Mouse (Mus musculus): ENCODE data around the gene Igfn1. TPM values are rescaled to one million over a fixed set of nuclear protein-coding genes. Genes with fewer than 3 reads are reported as not detected.

The Igfn1 gene
- polyA plus RNA-seq, 1 experiment from 2014 or later = not detected

DNA sequence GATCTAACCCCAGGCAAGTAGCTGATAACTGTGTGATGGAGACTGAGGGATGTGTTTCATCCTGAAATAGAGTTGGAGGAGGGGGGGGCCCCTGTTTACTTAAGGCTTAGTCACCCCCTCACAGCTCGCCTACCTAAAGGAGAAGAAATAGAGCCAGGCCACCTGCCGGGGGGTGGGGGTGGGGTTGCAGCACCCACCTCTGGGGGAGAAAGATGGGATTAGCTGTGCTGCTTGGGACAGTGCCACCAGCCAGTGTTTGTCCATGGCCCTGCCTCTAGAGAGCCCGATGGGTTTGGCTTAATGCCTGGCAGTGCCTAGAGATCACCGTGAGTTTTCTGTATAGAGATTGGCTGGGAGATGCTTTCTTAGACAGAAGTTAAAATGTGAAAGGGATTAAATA, 34.7 kb upstream of the Igfn1 start:
- H3K27me3 ChIP-seq (replicated peaks; ENCODE audit: control insufficient read depth, insufficient read depth, low read length) = no peaks in the 10 kb centered on the region
- H3K27ac ChIP-seq (ENCODE audit: low read depth, low read length) = no peak overlapping the region
- H3K4me1 ChIP-seq (ENCODE audit: control insufficient read depth, insufficient read depth, low read length) = peaks cover 6% of the 10 kb centered on the region; the same call in 1 of the 2 replicates
- WGBS = 19% methylated on average over 4 of the region's 4 CpGs
- no peak overlapping the region for H3K4me3 ChIP-seq (ENCODE audit: low read depth, low read length)
- H3K9me3 ChIP-seq (replicated peaks; ENCODE audit: control insufficient read depth, low read length) = no peaks in the 10 kb centered on the region
- DNase-seq (ENCODE audit: low spot score) (no peak), ATAC-seq (peak; percentile 24; the same call in 1 of the 2 replicates)
- H3K4me2 ChIP-seq (ENCODE audit: low read length) = no peak overlapping the region
- 0 out of 2 replicates have a peak, but pooled peaks cover under 1% of the 10 kb centered on the region for H3K36me3 ChIP-seq (ENCODE audit: control insufficient read depth, insufficient read depth, low read length)
- H3K9ac ChIP-seq (ENCODE audit: low read length) = no peak overlapping the region

GRCm38 (mm10) chr1:136040452-136040851, 34.3 kb upstream of the Igfn1 start:
- Histone ChIP-seq H3K4me2 (ENCODE audit: low read length) (no peak overlapping the region), H3K27me3 (replicated peaks; ENCODE audit: control insufficient read depth, insufficient read depth, low read length) (no peaks in the 10 kb centered on the region), H3K9me3 (replicated peaks; ENCODE audit: control insufficient read depth, low read length) (no peaks in the 10 kb centered on the region), H3K9ac (ENCODE audit: low read length) (no peak overlapping the region), H3K4me3 (ENCODE audit: low read depth, low read length) (no peak overlapping the region), H3K27ac (ENCODE audit: low read depth, low read length) (no peak overlapping the region), H3K36me3 (ENCODE audit: control insufficient read depth, insufficient read depth, low read length) (peaks cover 5% of the 10 kb centered on the region; the same call in 1 of the 2 replicates), H3K4me1 (ENCODE audit: control insufficient read depth, insufficient read depth, low read length) (peaks cover 6% of the 10 kb centered on the region; the same call in 1 of the 2 replicates)
- WGBS = 16% methylated on average over 11 of the region's 11 CpGs
- DNase-seq (ENCODE audit: low spot score) = no peak
- no peak for ATAC-seq

GRCm38 (mm10) chr1:136038746-136039538, 32.8 kb upstream of the Igfn1 start:
- no peak overlapping the region for H3K4me2 ChIP-seq (ENCODE audit: low read length)
- no peak overlapping the region for H3K27ac ChIP-seq (ENCODE audit: low read depth, low read length)
- DNase-seq (ENCODE audit: low spot score) = no peak
- H3K4me3 ChIP-seq (ENCODE audit: low read depth, low read length) = no peak overlapping the region
- 82% methylated on average over 5 of the region's 5 CpGs for WGBS
- no peak for ATAC-seq
- H3K9me3 ChIP-seq (replicated peaks; ENCODE audit: control insufficient read depth, low read length) = no peaks in the 10 kb centered on the region
- H3K36me3 ChIP-seq (ENCODE audit: control insufficient read depth, insufficient read depth, low read length) = peaks cover 20% of the 10 kb centered on the region
- no peaks in the 10 kb centered on the region for H3K27me3 ChIP-seq (replicated peaks; ENCODE audit: control insufficient read depth, insufficient read depth, low read length)
- no peak overlapping the region for H3K9ac ChIP-seq (ENCODE audit: low read length)
- peaks cover 6% of the 10 kb centered on the region; the same call in 1 of the 2 replicates for H3K4me1 ChIP-seq (ENCODE audit: control insufficient read depth, insufficient read depth, low read length)

GRCm38 (mm10) chr1:136032961-136033360, 26.8 kb upstream of the Igfn1 start:
- Histone ChIP-seq H3K4me3 (ENCODE audit: low read depth, low read length) (no peak overlapping the region), H3K9ac (ENCODE audit: low read length) (no peak overlapping the region), H3K27me3 (replicated peaks; ENCODE audit: control insufficient read depth, insufficient read depth, low read length) (no peaks in the 10 kb centered on the region), H3K36me3 (ENCODE audit: control insufficient read depth, insufficient read depth, low read length) (peaks cover 68% of the 10 kb centered on the region), H3K27ac (ENCODE audit: low read depth, low read length) (no peak overlapping the region), H3K4me2 (ENCODE audit: low read length) (no peak overlapping the region), H3K4me1 (ENCODE audit: control insufficient read depth, insufficient read depth, low read length) (no peaks in the 10 kb centered on the region), H3K9me3 (replicated peaks; ENCODE audit: control insufficient read depth, low read length) (no peaks in the 10 kb centered on the region)
- no peak for ATAC-seq
- 71% methylated on average over 7 of the region's 7 CpGs for WGBS
- DNase-seq (ENCODE audit: low spot score) = no peak

DNA sequence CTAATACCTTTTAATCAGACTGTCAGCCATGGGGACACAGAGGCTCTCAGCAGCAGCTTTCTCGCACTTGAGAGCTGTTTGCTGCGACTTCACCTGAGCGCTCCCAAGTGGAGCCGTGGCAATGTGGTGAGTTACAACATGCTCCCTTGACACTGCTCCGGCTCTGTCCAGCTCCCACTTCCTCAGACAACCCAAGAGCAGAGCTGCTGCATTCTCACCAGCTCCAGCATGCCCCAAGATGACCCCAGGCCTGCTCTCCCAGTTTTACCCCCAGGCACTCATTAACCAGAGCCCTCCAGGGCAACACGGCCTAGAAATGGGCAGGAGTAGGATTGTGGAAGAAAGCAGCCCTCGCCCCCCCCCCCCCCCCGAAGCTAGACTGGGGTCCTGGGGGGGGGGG, 25.6 kb upstream of the Igfn1 start:
- no peaks in the 10 kb centered on the region for H3K4me1 ChIP-seq (ENCODE audit: control insufficient read depth, insufficient read depth, low read length)
- H3K9me3 ChIP-seq (replicated peaks; ENCODE audit: control insufficient read depth, low read length) = no peaks in the 10 kb centered on the region
- H3K4me3 ChIP-seq (ENCODE audit: low read depth, low read length) = no peak overlapping the region
- H3K27ac ChIP-seq (ENCODE audit: low read depth, low read length) = no peak overlapping the region
- no peaks in the 10 kb centered on the region for H3K27me3 ChIP-seq (replicated peaks; ENCODE audit: control insufficient read depth, insufficient read depth, low read length)
- H3K4me2 ChIP-seq (ENCODE audit: low read length) = no peak overlapping the region
- H3K9ac ChIP-seq (ENCODE audit: low read length) = no peak overlapping the region
- H3K36me3 ChIP-seq (ENCODE audit: control insufficient read depth, insufficient read depth, low read length) = peaks cover 80% of the 10 kb centered on the region
- ATAC-seq (no peak), DNase-seq (ENCODE audit: low spot score) (no peak)
- WGBS = 83% methylated on average over 8 of the region's 8 CpGs

DNA sequence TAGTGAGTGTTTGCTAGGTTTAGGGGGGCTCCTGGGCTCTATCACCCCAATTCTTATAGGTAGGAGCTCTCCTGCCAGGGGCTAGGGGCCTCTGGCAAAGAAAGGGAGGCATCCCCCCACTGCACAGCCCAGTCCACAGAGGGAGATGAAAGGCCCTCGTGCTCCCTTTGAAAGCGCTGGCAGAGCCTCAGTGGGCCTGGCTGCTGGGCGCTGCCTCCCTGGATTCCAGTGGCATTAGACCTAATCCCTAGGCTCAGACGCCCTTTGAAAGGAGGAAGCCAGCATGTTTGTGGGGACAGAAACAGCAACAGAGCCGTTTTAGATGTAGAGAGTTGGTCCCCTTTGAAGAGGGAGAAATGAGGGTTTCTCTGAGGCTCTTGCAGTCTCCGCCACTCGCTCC, 24.1 kb upstream of the Igfn1 start:
- H3K4me2 ChIP-seq (ENCODE audit: low read length) = no peak overlapping the region
- DNase-seq (ENCODE audit: low spot score) (no peak), ATAC-seq (peak; percentile 44; the same call in 1 of the 2 replicates)
- H3K27me3 ChIP-seq (replicated peaks; ENCODE audit: control insufficient read depth, insufficient read depth, low read length) = no peaks in the 10 kb centered on the region
- H3K9ac ChIP-seq (ENCODE audit: low read length) = no peak overlapping the region
- H3K9me3 ChIP-seq (replicated peaks; ENCODE audit: control insufficient read depth, low read length) = no peaks in the 10 kb centered on the region
- H3K4me1 ChIP-seq (ENCODE audit: control insufficient read depth, insufficient read depth, low read length) = no peaks in the 10 kb centered on the region
- H3K27ac ChIP-seq (ENCODE audit: low read depth, low read length) = no peak overlapping the region
- H3K4me3 ChIP-seq (ENCODE audit: low read depth, low read length) = no peak overlapping the region
- WGBS = 27% methylated on average over 7 of the region's 7 CpGs
- peaks cover 88% of the 10 kb centered on the region for H3K36me3 ChIP-seq (ENCODE audit: control insufficient read depth, insufficient read depth, low read length)

DNA sequence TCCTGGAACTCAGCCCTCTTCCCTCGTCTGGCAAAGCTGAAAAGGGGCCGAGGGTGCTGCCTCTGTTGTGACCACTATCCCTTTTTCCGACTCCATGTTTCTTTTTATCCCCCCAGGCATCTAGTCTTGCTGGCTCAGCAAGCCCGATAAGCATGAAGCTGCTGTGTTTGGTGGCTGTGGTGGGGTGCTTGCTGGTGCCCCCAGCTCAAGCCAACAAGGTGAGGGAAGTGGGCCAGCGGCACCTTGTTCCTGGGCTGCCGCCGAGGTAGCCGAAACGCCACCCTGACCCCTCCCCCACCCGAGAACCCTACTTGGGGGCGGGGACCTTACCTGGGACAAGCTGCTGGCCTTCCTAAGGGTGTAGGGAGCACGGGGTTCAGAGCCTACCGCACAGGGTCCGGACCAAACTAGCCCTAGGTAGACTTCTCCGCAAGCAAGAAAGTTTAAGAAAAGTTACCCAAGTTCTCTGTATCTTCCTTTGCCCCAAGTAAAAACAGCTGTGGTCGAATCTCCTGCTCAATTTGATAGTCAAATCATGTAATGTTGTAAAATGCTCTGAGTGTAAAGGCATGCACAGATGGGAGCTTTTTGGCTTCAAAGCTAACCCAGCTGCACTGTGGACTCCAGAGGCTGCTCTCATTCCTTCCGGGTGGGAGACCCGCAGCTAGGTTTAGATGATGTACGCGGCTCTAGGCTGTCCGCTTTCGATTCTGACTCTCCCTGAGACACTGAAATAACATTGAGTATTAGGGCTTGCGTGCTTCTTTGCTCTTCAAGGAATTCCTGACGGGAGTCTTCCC, 12.4 kb upstream of the Igfn1 start:
- peaks cover 29% of the 10 kb centered on the region for H3K36me3 ChIP-seq (ENCODE audit: control insufficient read depth, insufficient read depth, low read length)
- H3K4me1 ChIP-seq (ENCODE audit: control insufficient read depth, insufficient read depth, low read length) = peaks cover 13% of the 10 kb centered on the region
- no peaks in the 10 kb centered on the region for H3K27me3 ChIP-seq (replicated peaks; ENCODE audit: control insufficient read depth, insufficient read depth, low read length)
- H3K27ac ChIP-seq (ENCODE audit: low read depth, low read length) = peak overlapping the region; percentile 44; the same call in 1 of the 2 replicates
- peak overlapping the region; percentile 86 for H3K4me3 ChIP-seq (ENCODE audit: low read depth, low read length)
- WGBS = 7% methylated on average over 24 of the region's 24 CpGs
- peak overlapping the region; percentile 89 for H3K9ac ChIP-seq (ENCODE audit: low read length)
- H3K4me2 ChIP-seq (ENCODE audit: low read length) = peak overlapping the region; percentile 97
- H3K9me3 ChIP-seq (replicated peaks; ENCODE audit: control insufficient read depth, low read length) = no peaks in the 10 kb centered on the region
- DNase-seq (ENCODE audit: low spot score) (peak; percentile 39), ATAC-seq (peak; percentile 29)

DNA sequence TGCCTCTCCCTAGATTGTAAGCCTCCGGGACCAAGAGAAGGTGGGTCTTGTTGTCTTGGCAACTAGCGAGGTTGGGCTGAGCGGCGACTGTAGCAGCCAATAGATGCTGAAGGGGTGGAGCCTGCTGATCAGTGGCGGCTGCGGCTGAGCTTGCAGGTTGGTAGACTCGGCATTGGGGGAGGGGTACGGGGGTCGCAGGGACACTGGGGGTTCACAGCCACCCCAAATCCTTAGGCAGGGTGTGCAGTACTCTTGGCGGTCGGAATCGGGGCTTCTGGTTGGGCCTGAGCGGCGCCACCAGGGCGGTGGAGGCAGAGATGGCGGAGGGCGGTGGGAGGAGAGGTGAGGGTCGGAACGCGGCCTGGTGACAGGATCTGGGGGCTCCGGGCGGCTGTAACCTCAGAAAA, 11.8 kb upstream of the Igfn1 start:
- ATAC-seq (peak; percentile 100), DNase-seq (ENCODE audit: low spot score) (peak; percentile 99)
- peak overlapping the region; percentile 44; the same call in 1 of the 2 replicates for H3K27ac ChIP-seq (ENCODE audit: low read depth, low read length)
- peak overlapping the region; percentile 97 for H3K4me2 ChIP-seq (ENCODE audit: low read length)
- H3K27me3 ChIP-seq (replicated peaks; ENCODE audit: control insufficient read depth, insufficient read depth, low read length) = no peaks in the 10 kb centered on the region
- WGBS = 0% methylated on average over 22 of the region's 22 CpGs
- H3K4me3 ChIP-seq (ENCODE audit: low read depth, low read length) = peak overlapping the region; percentile 86
- H3K9me3 ChIP-seq (replicated peaks; ENCODE audit: control insufficient read depth, low read length) = no peaks in the 10 kb centered on the region
- H3K36me3 ChIP-seq (ENCODE audit: control insufficient read depth, insufficient read depth, low read length) = peaks cover 24% of the 10 kb centered on the region
- H3K4me1 ChIP-seq (ENCODE audit: control insufficient read depth, insufficient read depth, low read length) = peaks cover 13% of the 10 kb centered on the region
- H3K9ac ChIP-seq (ENCODE audit: low read length) = peak overlapping the region; percentile 89
